Mouse (Mus musculus): ENCODE data around the gene Igf2bp2.

- TF ChIP-seq POLR2A (IDR thresholded peaks at IDR 0.05; ENCODE audit: insufficient read depth, low read length): no peak
- no peak for TF ChIP-seq CTCF (IDR thresholded peaks at IDR 0.05; ENCODE audit: low read depth, low read length)
- no peak for TF ChIP-seq EP300 (IDR thresholded peaks at IDR 0.05; ENCODE audit: insufficient read depth, low read depth, low read length)
Observed at GRCm38 (mm10) chr16:22076620-22076941, 86.5 kb downstream of the Igf2bp2 start.

All from ES-Bruce4 (cell line).